Mouse (Mus musculus) c-Kit-negative CD71-positive TER-119-positive erythroid progenitor cells, embryonic 14.5 days (primary cell): ENCODE results near the gene Phox2b.

Experiments used
- DNase-seq: peaks from one replicate; pipeline ENCODE4 v3.0.0-alpha.2; 2013; ENCODE audit warnings: low read depth, low spot score

Gene Phox2b

DNA sequence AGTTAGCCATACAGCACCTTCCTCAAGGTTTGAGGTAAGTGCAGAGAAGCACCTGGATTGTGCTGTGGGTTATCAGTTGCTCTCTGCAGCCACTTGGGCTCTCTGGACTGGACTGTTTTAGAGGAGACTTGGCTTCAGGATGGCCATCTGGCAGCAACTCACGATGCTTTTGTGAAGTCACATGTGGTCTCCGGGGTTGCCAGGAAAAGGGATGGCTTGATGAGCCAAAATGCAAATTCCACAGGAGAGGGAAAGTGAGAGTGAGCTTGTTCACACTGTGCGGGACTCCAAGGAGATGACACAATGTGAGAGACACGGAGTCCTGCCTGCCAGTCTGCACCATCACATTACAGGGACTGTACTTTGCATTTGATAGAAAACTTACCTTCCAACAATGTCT, 7.3 kb downstream of the Phox2b start:
- DNase-seq: no peak

DNA sequence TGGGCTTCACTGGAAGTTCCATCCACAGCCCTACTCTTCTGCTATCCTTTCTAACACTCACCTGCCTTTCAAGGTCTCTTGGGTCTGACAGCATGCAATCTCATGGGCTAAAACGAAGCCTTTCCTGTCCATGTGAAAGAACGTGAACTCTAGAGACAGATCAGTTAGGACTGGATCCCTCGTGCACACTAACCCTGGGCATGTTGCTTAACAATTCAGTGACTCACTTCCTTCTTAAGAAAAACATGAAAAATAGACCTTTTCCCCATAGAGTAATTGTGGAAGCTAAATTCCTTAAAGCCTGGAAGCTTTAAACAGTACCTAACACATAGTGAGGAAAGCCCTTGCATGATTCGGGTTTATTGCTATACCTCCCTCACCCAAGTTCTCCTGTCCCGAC, 8.2 kb downstream of the Phox2b start:
- no peak for DNase-seq

DNA sequence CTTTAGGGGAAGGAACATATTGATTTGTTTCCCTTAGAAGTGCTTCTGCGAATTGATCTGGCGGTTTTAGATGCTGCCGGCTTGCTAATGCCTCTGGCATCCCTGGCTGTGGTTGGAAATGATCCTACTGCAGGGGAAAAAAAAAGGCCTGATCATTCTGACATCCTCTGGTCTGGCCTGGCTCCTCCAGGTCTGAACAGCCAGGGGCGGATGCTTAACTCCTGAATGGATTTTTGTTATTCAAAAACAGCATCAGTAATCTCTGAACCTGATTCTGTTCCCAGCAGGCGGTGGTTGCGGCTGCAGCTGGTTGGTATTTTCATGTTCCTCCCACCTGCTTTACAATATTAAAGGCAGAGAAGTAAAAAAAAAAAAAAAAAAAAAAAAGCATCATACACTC, 16.0 kb downstream of the Phox2b start:
- DNase-seq: no peak

GRCm38 (mm10) chr5:67063596-67063995, 35.5 kb downstream of the Phox2b start:
- DNase-seq: no peak

DNA sequence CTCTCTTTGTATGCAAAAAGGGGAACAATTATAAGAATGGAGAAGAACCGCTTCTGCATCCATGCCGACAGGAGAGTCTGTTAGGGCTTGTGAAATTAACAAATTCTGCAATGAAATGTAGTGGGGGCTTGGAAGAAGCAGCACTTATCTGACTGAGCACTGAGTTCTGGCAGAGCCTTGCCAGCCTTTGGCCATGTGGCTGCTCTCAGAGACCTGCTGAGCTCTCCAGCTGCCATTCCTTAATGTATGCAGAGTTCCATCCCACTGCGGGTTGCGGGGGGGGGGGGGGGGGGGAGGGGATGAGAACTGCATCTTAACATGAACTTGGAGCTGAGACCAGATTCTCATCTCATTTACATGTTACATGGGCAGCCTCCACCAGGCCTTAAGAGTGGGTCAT, 38.6 kb downstream of the Phox2b start:
- DNase-seq: no peak

GRCm38 (mm10) chr5:67057803-67058202, 41.3 kb downstream of the Phox2b start:
- DNase-seq: no peak

- peak; percentile 15 for DNase-seq
Observed at GRCm38 (mm10) chr5:67048003-67048402, 51.1 kb downstream of the Phox2b start.
